ENCODE assay signal across 22 mouse cellular contexts in the genomic region with DNA sequence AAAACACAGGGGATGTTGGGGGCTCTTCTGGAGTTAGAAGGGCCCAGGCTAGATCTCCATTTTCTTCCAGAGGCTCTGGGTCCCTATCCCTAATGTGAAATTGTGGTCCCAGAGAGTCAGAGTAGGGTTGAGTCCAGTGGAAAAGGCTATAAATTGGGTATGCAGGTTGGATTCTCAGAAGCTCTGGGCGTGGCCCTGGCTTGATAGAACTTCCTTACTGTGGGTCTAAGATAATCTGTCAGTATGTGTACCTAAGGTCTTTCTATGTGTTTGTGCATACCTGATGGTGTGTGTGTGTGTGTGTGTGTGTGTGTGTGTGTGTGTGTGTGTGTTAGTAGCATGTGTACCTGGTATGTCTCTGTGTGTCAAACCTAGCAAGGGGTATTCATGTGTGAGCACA.
DNase-seq lines count a peak whose midpoint lies in the region; ATAC-seq and TF ChIP-seq lines count a peak whose summit lies in the region.
"Had no signal": no experiment of that assay in that cellular context is flagged by ENCODE, and none has a peak within 500 bp of the region (broad histone marks: within the 10 kb centered on the region; RNA-seq: fewer than 3 reads in every experiment).

No protein-coding gene starts in this region.

- no peak overlapping the region for H3K4me3 ChIP-seq in liver, postnatal 0 days (ENCODE audit: low read depth, low read length)
- H3K4me3 ChIP-seq in liver, embryonic 13.5 days (replicated peaks): no peak overlapping the region
- H3K4me3 ChIP-seq in liver, embryonic 14.5 days (ENCODE audit: insufficient read depth in 1 of 2, low read depth in 2 of 2, low read length in 2 of 2): no peak overlapping the region
- H3K4me3 ChIP-seq: embryonic facial prominence, embryonic 13.5 days; embryonic facial prominence, embryonic 15.5 days; erythroblast, embryonic 14.5 days; forebrain, embryonic 10.5 days; forebrain, embryonic 12.5 days had no signal

- H3K27ac ChIP-seq in liver, postnatal 0 days (ENCODE audit: low read depth): no peak overlapping the region
- H3K27ac ChIP-seq in liver, embryonic 13.5 days: no peak overlapping the region
- H3K27ac ChIP-seq in liver, embryonic 14.5 days: no peak overlapping the region
- H3K27ac ChIP-seq: embryonic facial prominence, embryonic 13.5 days; embryonic facial prominence, embryonic 15.5 days; forebrain, embryonic 10.5 days; forebrain, embryonic 12.5 days had no signal

- H3K27me3 ChIP-seq in liver, postnatal 0 days (ENCODE audit: insufficient read depth, low read length): no peaks in the 10 kb centered on the region
- no peaks in the 10 kb centered on the region for H3K27me3 ChIP-seq in liver, embryonic 13.5 days
- H3K27me3 ChIP-seq in liver, embryonic 14.5 days (ENCODE audit: control insufficient read depth, insufficient read depth, low read length): no peaks in the 10 kb centered on the region
- H3K27me3 ChIP-seq: embryonic facial prominence, embryonic 13.5 days; embryonic facial prominence, embryonic 15.5 days; forebrain, embryonic 12.5 days had no signal

- no peaks in the 10 kb centered on the region; the same call in 1 of the 2 replicates for H3K4me1 ChIP-seq in liver, postnatal 0 days (ENCODE audit: insufficient read depth)
- H3K4me1 ChIP-seq in liver, embryonic 13.5 days (replicated peaks): peaks cover 13% of the 10 kb centered on the region
- H3K4me1 ChIP-seq in liver, embryonic 14.5 days (replicated peaks; ENCODE audit: control insufficient read depth in 2 of 2, insufficient read depth in 2 of 2, low read length in 1 of 2): peaks cover 0 to 11% of the 10 kb centered on the region in 2 experiments; a peak in 3 of 4 replicates
- H3K4me1 ChIP-seq: embryonic facial prominence, embryonic 13.5 days; embryonic facial prominence, embryonic 15.5 days; forebrain, embryonic 10.5 days; forebrain, embryonic 12.5 days had no signal

- DNase-seq in liver: peak; percentile 21
- DNase-seq in liver, postnatal 0 days: no peak
- no peak for DNase-seq in liver, embryonic 13.5 days
- DNase-seq in liver, embryonic 14.5 days (ENCODE audit: low read depth in 3 of 3, low spot score in 3 of 3): no peak
- DNase-seq: adrenal gland, adult 8-10 months; adrenal gland, postnatal 14 days; adrenal gland, postnatal 36 days; cerebellum, adult 11 months; cerebellum, adult 18-20 months; cerebellum, adult 8-10 months; cerebellum, adult 9-11 months; cerebellum, postnatal 14 days; cerebellum, postnatal 36 days; embryo, embryonic 11 days had no signal

- TF ChIP-seq CTCF in liver, postnatal 0 days (IDR thresholded peaks at IDR 0.05; ENCODE audit: low read depth): no peak
- TF ChIP-seq CTCF in liver, embryonic 14.5 days (IDR thresholded peaks at IDR 0.05; ENCODE audit: low read depth): no peak

- H3K36me3 ChIP-seq in liver, postnatal 0 days (replicated peaks; ENCODE audit: insufficient read depth, low read length): no peaks in the 10 kb centered on the region
- no peaks in the 10 kb centered on the region for H3K36me3 ChIP-seq in liver, embryonic 13.5 days
- no peaks in the 10 kb centered on the region for H3K36me3 ChIP-seq in liver, embryonic 14.5 days (replicated peaks; ENCODE audit: control insufficient read depth, insufficient read depth, low read depth)
- H3K36me3 ChIP-seq: embryonic facial prominence, embryonic 13.5 days; embryonic facial prominence, embryonic 15.5 days; forebrain, embryonic 10.5 days; forebrain, embryonic 12.5 days had no signal

- no peaks in the 10 kb centered on the region for H3K9me3 ChIP-seq in liver, postnatal 0 days (ENCODE audit: low read length)
- H3K9me3 ChIP-seq in liver, embryonic 13.5 days (replicated peaks): no peaks in the 10 kb centered on the region
- no peaks in the 10 kb centered on the region for H3K9me3 ChIP-seq in liver, embryonic 14.5 days (ENCODE audit: control insufficient read depth, low read length)
- H3K9me3 ChIP-seq: embryonic facial prominence, embryonic 13.5 days; embryonic facial prominence, embryonic 15.5 days; forebrain, embryonic 10.5 days; forebrain, embryonic 12.5 days had no signal

- H3K9ac ChIP-seq in liver, postnatal 0 days (replicated peaks): no peak overlapping the region
- no peak overlapping the region for H3K9ac ChIP-seq in liver, embryonic 13.5 days
- H3K9ac ChIP-seq in liver, embryonic 14.5 days (replicated peaks): no peak overlapping the region
- H3K9ac ChIP-seq: embryonic facial prominence, embryonic 13.5 days; embryonic facial prominence, embryonic 15.5 days; forebrain, embryonic 12.5 days had no signal

- H3K4me2 ChIP-seq in liver, postnatal 0 days (ENCODE audit: low read depth, low read length): no peak overlapping the region
- no peak overlapping the region for H3K4me2 ChIP-seq in liver, embryonic 13.5 days
- H3K4me2 ChIP-seq in liver, embryonic 14.5 days (ENCODE audit: low read depth): no peak overlapping the region
- H3K4me2 ChIP-seq: embryonic facial prominence, embryonic 13.5 days; embryonic facial prominence, embryonic 15.5 days; forebrain, embryonic 12.5 days had no signal

- 61% methylated on average over 1 of the region's 1 CpGs for WGBS in liver, postnatal 0 days (ENCODE audit: insufficient replicate concordance)
- 58% methylated on average over 1 of the region's 1 CpGs for WGBS in liver, embryonic 13.5 days (ENCODE audit: insufficient replicate concordance)
- WGBS in liver, embryonic 14.5 days (ENCODE audit: insufficient replicate concordance): 52% methylated on average over 1 of the region's 1 CpGs

- no peak for TF ChIP-seq EP300 in liver, postnatal 0 days (IDR thresholded peaks at IDR 0.05; ENCODE audit: low read depth)
- TF ChIP-seq EP300 in liver, embryonic 14.5 days (IDR thresholded peaks at IDR 0.05; ENCODE audit: low read depth): no peak

- no peak for ATAC-seq in liver, postnatal 0 days
- ATAC-seq in liver, embryonic 13.5 days (ENCODE audit: low read depth): peak; percentile 67
- ATAC-seq in liver, embryonic 14.5 days (ENCODE audit: insufficient read depth): peak; percentile 55; the same call in 1 of the 2 replicates
- no peak for ATAC-seq in cerebellum, adult (ENCODE audit: insufficient number of reproducible peaks, low FRiP score, low TSS enrichment)
- ATAC-seq: forebrain, embryonic 14.5 days; forebrain, embryonic 16.5 days had no signal

Comparison
In these comparisons a context has a peak if more than half of its experiments do, and no peak if none do; other contexts are left out.
1. ATAC-seq: peak in liver, embryonic 13.5 days (single experiment) and liver, embryonic 14.5 days (single experiment); none in liver, postnatal 0 days (single experiment) and cerebellum, adult (single experiment).